Mouse (Mus musculus) testis, adult 2 months (tissue): ENCODE results near the gene Zap70.

Experiments used
- CTCF ChIP-seq: fragments of 200-500 bp; IDR thresholded peaks from 2 replicates; pipeline ENCODE4 v1.5.1; 2012; ENCODE audit warnings: low read depth, mild to moderate bottlenecking, inconsistent platforms, low read length, moderate library complexity; ENCODE audit not compliant: control insufficient read depth, insufficient read depth, insufficient replicate concordance
- POLR2A ChIP-seq: fragments of 200-500 bp; IDR thresholded peaks from 2 replicates; pipeline ENCODE4 v1.6.1; 2012; ENCODE audit warnings: low read depth, mild to moderate bottlenecking, inconsistent platforms, low read length, moderate library complexity; ENCODE audit not compliant: control insufficient read depth

DNA sequence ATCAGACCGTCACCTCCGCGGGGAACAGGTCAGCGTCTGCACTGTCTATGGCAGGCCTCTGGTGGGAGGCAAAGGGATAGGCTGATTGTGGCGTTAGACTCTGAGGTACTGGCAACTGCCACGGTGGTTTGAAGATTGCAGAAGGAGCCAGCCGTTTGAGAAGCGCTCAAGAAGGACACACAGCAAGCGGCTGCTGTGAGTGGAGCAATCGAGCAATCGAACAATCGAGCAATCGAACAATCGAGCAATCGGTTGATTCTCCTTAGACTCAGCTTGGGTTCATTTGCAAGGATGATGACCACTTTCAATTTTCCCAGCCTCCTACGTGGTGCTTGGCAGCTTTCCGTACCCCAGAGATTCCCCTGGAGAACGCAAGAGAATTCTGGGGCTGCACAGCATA lies 2.5 kb upstream of the Zap70 start:
- no peak for TF ChIP-seq CTCF
- TF ChIP-seq POLR2A: no peak
